Mouse (Mus musculus) small intestine, adult 2 months (tissue): Measurements from ENCODE around the gene Mlec. TPM values are rescaled to one million over a fixed set of nuclear protein-coding genes. Genes with fewer than 3 reads are reported as not detected.
A peak's percentile ranks its signal among the peaks of the same experiment; 100 is the strongest.

ENCODE experiments used
- H3K27ac ChIP-seq: fragments of 200-500 bp; 2 replicates; pipeline ENCODE4 v1.5.1; 2012; ENCODE audit warnings: low read depth, low read length, control low read depth, inconsistent platforms; ENCODE audit not compliant: insufficient read depth
- H3K27me3 ChIP-seq: fragments of 200-500 bp; 2 replicates; pipeline ENCODE4 v1.6.1; 2012; ENCODE audit warnings: mild to moderate bottlenecking, moderate library complexity, low read length, inconsistent platforms; ENCODE audit not compliant: control insufficient read depth, insufficient read depth
- H3K36me3 ChIP-seq: fragments of 200-500 bp; 2 replicates; pipeline ENCODE4 v1.6.1; 2012; ENCODE audit warnings: mild to moderate bottlenecking, low read length, control low read depth, inconsistent platforms; ENCODE audit not compliant: control insufficient read depth, insufficient read depth
- H3K4me1 ChIP-seq: fragments of 200-500 bp; 2 replicates; pipeline ENCODE4 v1.6.1; 2012; ENCODE audit warnings: low read length, inconsistent platforms, mixed read lengths; ENCODE audit not compliant: control insufficient read depth, insufficient read depth, insufficient read length
- H3K4me3 ChIP-seq: fragments of 200-500 bp; 2 replicates; pipeline ENCODE4 v1.5.1; 2012; ENCODE audit warnings: low read depth, mild to moderate bottlenecking, control low read depth, inconsistent platforms, low read length, moderate library complexity
- CTCF ChIP-seq: fragments of 200-500 bp; IDR thresholded peaks from 2 replicates; pipeline ENCODE4 v1.5.1; 2012; ENCODE audit warnings: low read depth, mild to moderate bottlenecking, control low read depth, inconsistent platforms, low read length, moderate library complexity, mixed read lengths; ENCODE audit not compliant: insufficient replicate concordance, insufficient read length; ENCODE audit errors: extremely low read depth
- POLR2A ChIP-seq: fragments of 200-500 bp; IDR thresholded peaks from 2 replicates; pipeline ENCODE4 v1.6.1; 2012; ENCODE audit warnings: low read depth, mild to moderate bottlenecking, control low read depth, inconsistent platforms, low read length, moderate library complexity
- WGBS: fragments of 180-500 bp; shearing (Covaris S2); methylation state at CpG from one replicate; pipeline ENCODE4 v1.1.7; 2018; 5-methylcytosine and 5-hydroxymethylcytosine counted together
- polyA plus RNA-seq: library from polyadenylated mRNA; depleted of rRNA; stranded (reverse); fragments of >200 nt; gene quantifications from 2 replicates; pipeline ENCODE4 v1.2.3, GENCODE M21; 2012

The Mlec gene
- polyA plus RNA-seq, 1 experiment, result 78.3 TPM

DNA sequence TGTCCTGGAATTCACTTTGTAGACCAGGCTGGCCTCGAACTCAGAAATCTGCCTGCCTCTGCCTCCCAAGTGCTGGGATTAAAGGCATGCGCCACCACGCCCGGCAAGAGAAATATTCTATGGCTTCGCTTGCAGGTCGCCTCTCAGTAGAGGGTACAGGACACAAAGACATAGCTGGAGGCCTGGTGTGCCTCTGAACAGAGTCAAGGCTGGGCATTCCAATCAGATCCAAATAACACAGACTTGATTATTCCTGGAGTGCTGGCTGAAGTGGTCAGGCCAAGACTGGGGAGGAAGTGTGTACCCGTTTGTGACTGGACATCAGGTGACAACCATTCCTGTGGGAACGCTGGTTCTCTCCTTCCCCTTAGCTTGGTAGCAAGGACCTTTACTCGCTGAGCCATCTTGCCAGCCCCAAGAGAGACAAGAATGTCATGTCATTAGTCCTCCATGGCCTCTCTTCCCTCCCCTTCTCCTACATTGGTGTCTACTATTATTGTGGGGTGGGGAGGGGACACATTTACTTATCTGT is 15.7 kb downstream of the Mlec start:
- TF ChIP-seq CTCF (no peak), POLR2A (no peak)
- WGBS, result 89% methylated on average over 9 of the region's 9 CpGs
- H3K4me1 ChIP-seq, result no peaks in the 10 kb centered on the region

DNA sequence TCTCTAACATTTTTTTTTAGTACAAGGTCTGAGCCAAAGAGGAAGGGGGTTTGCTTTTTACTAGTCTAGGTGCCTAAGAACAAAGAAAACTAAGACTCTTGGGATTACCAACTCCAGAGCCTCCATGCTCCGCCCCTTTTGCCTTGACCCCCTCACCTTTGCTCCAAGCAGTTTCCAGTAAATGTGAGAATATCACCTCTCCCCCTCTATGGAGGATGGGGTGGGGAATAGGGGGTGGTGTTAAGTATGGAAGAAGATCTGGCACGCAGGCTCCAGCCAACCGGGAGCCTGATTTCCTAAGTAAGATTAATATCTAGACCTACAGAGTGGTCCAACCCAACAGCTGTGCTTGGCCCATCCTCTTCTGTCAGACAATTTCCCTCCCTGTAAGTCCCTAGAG is 17.3 kb downstream of the Mlec start:
- 66% methylated on average over 3 of the region's 3 CpGs for WGBS

More for the DNA sequence above, 15.7 kb downstream of the Mlec start:
- no peaks in the 10 kb centered on the region for H3K27me3 ChIP-seq
- no peak overlapping the region for H3K27ac ChIP-seq
- no peak overlapping the region for H3K4me3 ChIP-seq
- peaks cover 28% of the 10 kb centered on the region for H3K36me3 ChIP-seq

DNA sequence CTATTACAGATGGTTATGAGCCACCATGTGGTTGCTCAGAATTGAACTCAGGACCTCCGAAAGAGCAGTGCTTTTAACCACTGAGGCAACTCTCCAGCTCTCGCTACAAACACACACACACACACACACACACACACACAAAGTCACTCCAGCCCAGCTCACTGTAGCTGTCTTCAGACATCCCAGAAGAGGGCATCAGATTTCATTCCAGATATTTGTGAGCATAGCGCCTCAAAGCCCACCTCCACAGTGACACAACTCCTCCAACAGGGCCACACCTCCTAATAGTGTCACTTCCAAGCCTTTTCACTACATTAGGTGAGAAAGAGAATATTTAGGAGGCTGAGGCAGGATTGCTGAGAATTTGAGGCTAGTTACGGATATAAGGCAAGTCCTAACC is 18.9 kb downstream of the Mlec start:
- Histone ChIP-seq H3K4me3 (no peak overlapping the region), H3K4me1 (peaks cover 1% of the 10 kb centered on the region; the same call in 1 of the 2 replicates), H3K36me3 (0 out of 2 replicates have a peak, but pooled peaks cover 1% of the 10 kb centered on the region), H3K27ac (no peak overlapping the region), H3K27me3 (no peaks in the 10 kb centered on the region)
- WGBS, result 72% methylated on average over 4 of the region's 4 CpGs
- TF ChIP-seq CTCF, result no peak
- no peak for TF ChIP-seq POLR2A

More for the DNA sequence above, 17.3 kb downstream of the Mlec start:
- H3K36me3 ChIP-seq, result peaks cover 13% of the 10 kb centered on the region
- H3K4me3 ChIP-seq, result no peak overlapping the region
- H3K4me1 ChIP-seq, result no peaks in the 10 kb centered on the region
- H3K27me3 ChIP-seq, result no peaks in the 10 kb centered on the region
- no peak overlapping the region for H3K27ac ChIP-seq
- no peak for TF ChIP-seq POLR2A
- no peak for TF ChIP-seq CTCF

DNA sequence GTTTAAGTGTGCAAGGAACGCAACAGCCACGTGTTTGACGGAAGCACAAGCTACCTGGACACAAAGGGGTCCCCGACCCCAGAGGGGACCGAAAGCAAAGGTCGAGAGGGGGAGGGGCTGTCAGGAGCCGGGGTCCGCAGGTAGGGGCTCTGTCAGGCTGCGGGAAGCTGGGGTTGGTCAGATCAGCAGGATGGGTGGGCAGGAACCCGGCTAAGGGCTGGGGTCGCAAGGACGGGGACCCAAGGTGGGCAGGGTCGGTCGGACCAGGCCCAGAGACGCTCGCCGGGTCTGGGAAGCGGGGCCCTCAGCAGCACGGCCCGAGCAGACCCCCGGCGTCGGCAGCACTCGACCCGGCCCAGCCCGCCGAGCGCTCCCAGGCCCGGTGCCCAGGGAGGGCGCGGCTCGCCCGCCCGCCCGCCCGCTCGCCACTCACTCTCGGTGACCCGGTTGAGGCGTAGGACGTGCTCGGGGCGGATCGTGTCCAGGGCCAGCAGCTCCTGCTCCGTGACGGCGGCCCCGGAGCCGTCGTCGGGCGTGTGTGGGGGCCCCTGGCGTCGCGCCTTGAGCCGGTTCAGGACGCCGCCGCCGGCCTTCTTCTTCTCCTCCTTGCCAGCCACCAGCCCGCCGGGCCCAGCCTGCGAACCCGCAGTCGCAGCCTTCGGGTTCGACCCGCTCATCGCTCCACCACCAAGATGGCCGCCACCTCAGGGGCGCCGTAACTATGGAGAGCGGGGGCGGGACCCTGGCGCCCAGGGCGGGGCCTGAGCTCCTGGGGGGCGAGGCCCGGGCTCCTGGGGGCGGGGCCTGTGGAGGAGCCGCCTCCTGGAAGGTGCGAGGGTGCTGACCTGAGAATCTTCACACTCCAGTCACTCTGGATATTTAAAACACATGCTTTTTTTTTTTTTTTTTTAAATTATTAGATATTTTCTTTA is 23.5 kb downstream of the Mlec start, which contains the start of gene Unc119b:
TSS of gene Unc119b (minus strand) at position 742 of the 932 bp plus-strand sequence.
- peak; percentile 29; the same call in 1 of the 2 replicates for TF ChIP-seq POLR2A
- no peak for TF ChIP-seq CTCF
- Histone ChIP-seq H3K27me3 (no peaks in the 10 kb centered on the region), H3K36me3 (peaks cover 6% of the 10 kb centered on the region), H3K4me3 (peak within 1 kb of the TSS; percentile 98), H3K4me1 (peaks cover 5% of the 10 kb centered on the region), H3K27ac (peak within 1 kb of the TSS; percentile 47; the same call in 1 of the 2 replicates)
- WGBS, result 1% methylated on average over 81 of the region's 81 CpGs

DNA sequence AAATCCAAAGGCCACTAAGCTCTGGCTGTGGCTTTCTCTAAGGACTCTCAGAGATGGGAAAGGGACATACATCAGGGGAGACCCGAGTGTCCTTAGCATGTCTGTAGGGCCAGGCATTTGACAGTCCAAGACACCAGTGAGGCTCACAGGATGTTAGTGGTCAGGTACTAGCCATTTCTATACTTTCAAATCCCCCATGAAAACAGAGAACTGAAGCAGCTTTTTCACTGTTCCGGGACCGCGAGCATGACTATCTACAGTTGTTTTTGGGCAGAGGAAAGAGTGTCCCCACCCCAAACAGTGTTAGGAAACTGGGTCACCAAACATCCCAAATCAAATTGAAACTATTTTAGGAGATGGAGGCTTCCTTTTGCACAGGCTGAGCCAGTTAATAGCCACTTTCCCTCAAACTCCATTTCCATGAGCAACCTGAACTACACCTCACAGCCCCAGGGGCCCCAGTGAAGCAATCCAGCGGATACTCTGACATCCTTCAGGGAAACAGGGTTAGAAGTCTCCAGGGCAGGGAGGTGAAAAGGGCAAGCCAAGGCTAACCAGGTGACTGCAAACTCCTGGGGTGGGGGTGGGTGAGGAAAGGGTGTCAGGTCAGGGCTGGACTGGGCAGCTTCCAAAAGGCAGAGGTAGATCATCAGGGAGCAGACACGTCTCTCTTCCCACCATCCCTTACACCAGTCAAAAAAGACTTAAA is 24.5 kb downstream of the Mlec start:
- peak overlapping the region; percentile 56 for H3K4me3 ChIP-seq

DNA sequence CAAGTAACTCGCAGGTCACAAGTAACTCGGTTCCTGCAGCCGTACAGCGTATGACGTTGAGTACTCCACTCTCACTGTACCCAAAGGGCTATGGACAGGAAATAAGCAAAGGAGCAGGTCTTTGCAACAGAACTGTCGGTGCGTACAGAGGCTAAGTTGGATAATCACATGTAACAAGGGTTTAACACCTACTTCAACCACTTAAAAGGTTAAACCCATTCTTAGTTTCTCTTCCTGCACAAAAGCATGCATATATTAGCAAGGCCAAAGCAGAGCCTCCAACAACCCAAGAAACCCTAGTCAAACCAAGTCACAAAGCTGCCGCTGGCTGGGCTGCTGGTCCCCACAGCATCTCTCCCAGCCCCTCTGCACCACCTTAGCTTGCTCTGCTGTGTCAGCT is 25.5 kb downstream of the Mlec start:
- TF ChIP-seq CTCF (no peak), POLR2A (no peak)
- H3K36me3 ChIP-seq, result peaks cover 13% of the 10 kb centered on the region
- peak overlapping the region; percentile 47 for H3K27ac ChIP-seq
- H3K4me1 ChIP-seq, result peaks cover 8% of the 10 kb centered on the region
- no peaks in the 10 kb centered on the region for H3K27me3 ChIP-seq
- 84% methylated on average over 8 of the region's 8 CpGs for WGBS
- H3K4me3 ChIP-seq, result peak overlapping the region; percentile 35

More for the DNA sequence above, 24.5 kb downstream of the Mlec start:
- Histone ChIP-seq H3K36me3 (peaks cover 9% of the 10 kb centered on the region), H3K27ac (peak overlapping the region; percentile 47), H3K27me3 (no peaks in the 10 kb centered on the region), H3K4me1 (peaks cover 5% of the 10 kb centered on the region)
- TF ChIP-seq POLR2A (no peak), CTCF (no peak)
- WGBS, result 50% methylated on average over 6 of the region's 6 CpGs
